Mouse (Mus musculus): ENCODE data around the gene Depdc1b.

Depdc1b gene

DNA sequence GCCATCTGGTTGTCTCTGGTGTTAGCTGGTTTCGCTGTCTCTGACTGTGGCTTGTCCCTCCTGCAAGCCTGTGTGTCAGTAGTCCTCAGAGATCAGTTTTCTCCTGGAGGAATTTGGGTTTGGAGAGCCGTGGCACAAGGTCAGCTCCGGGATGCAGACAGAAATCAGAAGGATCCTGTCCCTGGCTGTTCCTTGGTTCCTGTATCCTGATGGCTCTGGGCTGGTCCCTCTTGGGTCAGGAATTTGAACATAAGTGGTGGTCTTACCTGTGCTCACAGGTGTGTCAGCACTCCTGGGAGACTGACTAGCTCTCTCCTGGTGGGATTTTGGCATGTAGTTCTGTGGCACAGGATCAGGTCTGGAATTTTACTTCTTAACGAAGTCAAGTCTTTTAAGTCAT lies 29.6 kb downstream of the Depdc1b start:
- in situ Hi-C loops (cut with MboI; ENCODE audit: unreplicated experiment in 2 of 2): loop anchor here in 1 of 2 experiments (5.0 to 25.0 kb wide), 3 partner anchors 862 to 1567 kb away; no protein-coding TSS in a partner anchor

DNA sequence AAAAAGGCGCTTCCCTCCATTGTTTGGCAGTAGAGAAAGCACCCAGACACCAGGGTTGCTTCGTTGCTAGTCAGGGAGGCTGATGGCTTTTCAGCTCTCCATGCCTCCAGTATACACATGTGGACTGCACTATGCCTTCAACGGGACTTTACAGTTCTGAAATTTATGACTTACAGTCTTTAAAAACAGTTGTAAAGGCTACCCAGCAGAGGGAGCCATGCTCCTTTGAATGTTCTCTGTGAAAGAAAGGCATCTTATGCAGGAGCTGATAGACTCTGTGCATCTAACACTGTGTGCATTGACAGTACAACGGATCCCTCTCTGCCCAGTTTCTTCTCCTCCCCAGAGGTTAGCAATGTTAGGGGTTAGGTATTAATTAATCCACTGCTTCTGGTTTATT lies 30.9 kb downstream of the Depdc1b start:
- in situ Hi-C loops (cut with MboI; ENCODE audit: unreplicated experiment in 2 of 2): loop anchor here in 1 of 2 experiments (5.0 to 25.0 kb wide), 3 partner anchors 860 to 1565 kb away; no protein-coding TSS in a partner anchor

DNA sequence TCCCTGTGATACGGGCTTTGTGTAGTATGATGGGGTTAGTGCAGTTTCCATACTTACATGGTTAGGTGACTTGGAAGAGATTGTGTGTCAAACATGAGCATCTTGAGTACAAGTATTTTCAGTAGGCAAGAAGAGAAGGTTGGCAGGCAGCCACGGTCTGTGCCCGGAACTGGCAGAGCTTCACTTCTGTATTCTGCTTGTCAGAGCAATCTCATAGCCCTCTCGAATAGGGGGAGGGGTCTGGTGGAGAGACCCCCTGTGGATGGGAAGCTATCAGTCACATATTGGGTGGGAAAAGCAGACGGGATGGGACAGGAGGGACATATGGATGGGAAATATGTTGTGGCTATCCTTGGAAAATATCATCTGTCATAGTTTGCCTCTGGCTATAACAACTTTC lies 33.5 kb downstream of the Depdc1b start:
- in situ Hi-C loops (cut with MboI; ENCODE audit: unreplicated experiment in 2 of 2): loop anchor here in 1 of 2 experiments (5.0 to 25.0 kb wide), 5 partner anchors 858 to 1688 kb away; no protein-coding TSS in a partner anchor

- in situ Hi-C loops (cut with MboI; ENCODE audit: unreplicated experiment in 2 of 2): loop anchor here in 1 of 2 experiments (25.0 kb wide), 2 partner anchors 1184 to 1684 kb away; no protein-coding TSS in a partner anchor
These were observed 37.6 kb downstream of the Depdc1b start for GRCm38 (mm10) chr13:108353781-108354180.

- in situ Hi-C loops (cut with MboI; ENCODE audit: unreplicated experiment in 2 of 2): loop anchor here in 1 of 2 experiments (25.0 kb wide), 2 partner anchors 1182 to 1682 kb away; no protein-coding TSS in a partner anchor
These were observed 38.8 kb downstream of the Depdc1b start for GRCm38 (mm10) chr13:108354804-108355552.

- in situ Hi-C loops (cut with MboI; ENCODE audit: unreplicated experiment in 2 of 2): loop anchor here in 1 of 2 experiments (25.0 kb wide), 2 partner anchors 1180 to 1680 kb away; no protein-coding TSS in a partner anchor
These were observed 41.2 kb downstream of the Depdc1b start for GRCm38 (mm10) chr13:108357362-108357761.

- in situ Hi-C loops (cut with MboI; ENCODE audit: unreplicated experiment in 2 of 2): loop anchor here in 1 of 2 experiments (25.0 kb wide), 2 partner anchors 1179 to 1679 kb away; no protein-coding TSS in a partner anchor
These were observed 42.1 kb downstream of the Depdc1b start for GRCm38 (mm10) chr13:108358228-108358627.

- in situ Hi-C loops (cut with MboI; ENCODE audit: unreplicated experiment in 2 of 2): loop anchor here in 1 of 2 experiments (25.0 kb wide), 2 partner anchors 1170 to 1670 kb away; no protein-coding TSS in a partner anchor
These were observed 51.4 kb downstream of the Depdc1b start for GRCm38 (mm10) chr13:108367496-108367895.

DNA sequence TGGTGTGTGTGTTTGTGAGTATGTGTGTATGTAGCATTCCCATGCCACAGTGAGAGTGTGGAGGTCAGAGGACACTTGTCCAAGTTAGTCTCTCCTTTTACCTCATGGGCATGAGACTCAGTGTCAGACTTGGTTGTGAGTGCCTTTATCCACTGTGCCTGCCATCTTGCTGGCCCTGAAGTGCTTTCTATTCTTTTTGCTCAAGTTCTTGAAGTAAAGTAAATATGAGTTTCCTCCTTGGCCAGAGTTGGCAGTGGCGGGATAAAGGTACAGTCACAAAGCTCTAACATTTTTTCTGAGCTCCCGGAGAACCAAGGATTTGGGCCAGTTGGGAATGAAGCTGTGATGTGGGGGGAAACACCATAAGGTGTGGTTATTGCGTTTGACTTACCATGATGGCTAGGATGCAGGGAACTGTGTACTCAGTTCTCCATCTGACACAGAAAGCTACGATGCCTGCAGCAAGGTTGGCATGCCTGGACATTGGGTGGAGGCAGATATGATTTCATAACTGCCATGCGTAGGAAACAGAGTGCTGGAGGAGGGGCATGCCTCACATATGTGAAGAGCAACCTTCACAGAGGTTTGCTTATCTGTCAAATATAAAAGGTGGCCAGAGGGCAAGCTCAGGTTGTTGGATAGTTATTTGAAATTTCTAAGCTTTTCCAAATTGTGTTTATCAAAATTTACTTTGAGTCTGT lies 54.3 kb downstream of the Depdc1b start:
- in situ Hi-C loops (cut with MboI; ENCODE audit: unreplicated experiment in 2 of 2): loop anchor here in 1 of 2 experiments (25.0 kb wide), 2 partner anchors 1167 to 1667 kb away; no protein-coding TSS in a partner anchor

GRCm38 (mm10) chr13:108371352-108371921 lies 55.3 kb downstream of the Depdc1b start:
- in situ Hi-C loops (cut with MboI; ENCODE audit: unreplicated experiment in 2 of 2): loop anchor here in 1 of 2 experiments (25.0 kb wide), 2 partner anchors 1166 to 1666 kb away; no protein-coding TSS in a partner anchor

DNA sequence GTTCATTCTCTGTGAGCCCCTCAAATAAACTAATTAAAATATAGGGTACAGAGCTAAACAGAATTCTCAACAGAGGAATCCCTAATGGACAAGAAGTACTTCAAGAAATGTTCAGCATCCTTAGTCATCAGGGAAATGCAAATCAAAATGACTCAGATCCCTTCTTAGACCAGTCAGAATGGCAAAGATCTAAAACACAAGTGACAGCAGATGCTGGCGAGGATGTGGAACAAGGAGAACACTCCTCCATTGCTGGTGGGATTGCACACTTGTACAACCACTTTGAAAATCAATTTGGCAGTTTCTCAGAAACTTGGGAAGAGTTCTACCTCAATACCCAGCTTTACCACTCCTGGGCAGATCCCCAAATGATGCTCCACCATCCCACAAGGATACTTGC lies 57.1 kb downstream of the Depdc1b start:
- in situ Hi-C loops (cut with MboI; ENCODE audit: unreplicated experiment in 2 of 2): loop anchor here in 1 of 2 experiments (25.0 kb wide), 2 partner anchors 1164 to 1664 kb away; no protein-coding TSS in a partner anchor

- in situ Hi-C loops (cut with MboI; ENCODE audit: unreplicated experiment in 2 of 2): no loop called here
These were observed 60.5 kb downstream of the Depdc1b start for GRCm38 (mm10) chr13:108376637-108377036.

DNA sequence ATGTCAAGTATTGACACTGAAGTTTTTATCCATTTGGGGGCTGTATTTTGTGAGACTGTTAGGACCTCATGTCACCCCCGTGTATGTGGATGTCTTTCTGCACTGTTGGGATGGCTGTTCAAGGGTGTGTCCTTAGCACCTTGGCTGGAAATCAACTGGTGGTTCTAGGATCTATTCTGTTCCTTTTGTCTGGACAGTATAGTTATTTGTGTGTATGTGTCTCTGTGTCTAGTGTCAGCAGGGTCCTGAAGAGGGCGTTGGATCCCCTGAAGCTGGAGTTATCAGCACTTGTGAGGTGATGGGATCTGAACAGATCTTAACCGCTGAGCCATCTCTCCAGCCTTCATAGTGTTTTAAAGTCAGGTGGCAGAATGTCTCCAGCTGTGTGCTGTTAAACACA lies 65.0 kb downstream of the Depdc1b start:
- in situ Hi-C loops (cut with MboI; ENCODE audit: unreplicated experiment in 2 of 2): no loop called here

- in situ Hi-C loops (cut with MboI; ENCODE audit: unreplicated experiment in 2 of 2): no loop called here
These were observed 66.9 kb downstream of the Depdc1b start for GRCm38 (mm10) chr13:108383051-108383450.

DNA sequence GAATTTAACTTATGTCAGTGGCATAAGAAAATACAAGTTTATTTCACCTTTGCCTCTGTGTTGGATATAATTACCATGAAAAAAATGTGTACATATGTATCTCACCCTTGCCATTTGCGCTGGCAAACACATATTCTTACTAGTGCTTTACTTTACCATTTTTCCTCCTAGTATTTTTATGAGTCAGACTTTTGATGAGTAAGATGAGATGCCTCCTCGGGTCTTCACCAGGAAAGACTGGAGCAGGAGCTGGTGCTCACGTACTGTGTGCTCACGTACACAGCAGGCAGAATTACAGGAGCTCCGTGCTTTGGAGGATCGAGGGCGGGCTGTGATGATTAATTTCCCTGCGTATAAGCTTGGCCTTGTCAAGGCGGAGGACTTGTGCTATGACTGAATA lies 69.9 kb downstream of the Depdc1b start:
- in situ Hi-C loops (cut with MboI; ENCODE audit: unreplicated experiment in 2 of 2): loop anchor here (5.0 kb wide), 1 partner anchor 821 kb away; no protein-coding TSS in a partner anchor

GRCm38 (mm10) chr13:108390565-108390964 lies 74.4 kb downstream of the Depdc1b start:
- in situ Hi-C loops (cut with MboI; ENCODE audit: unreplicated experiment in 2 of 2): no loop called here

DNA sequence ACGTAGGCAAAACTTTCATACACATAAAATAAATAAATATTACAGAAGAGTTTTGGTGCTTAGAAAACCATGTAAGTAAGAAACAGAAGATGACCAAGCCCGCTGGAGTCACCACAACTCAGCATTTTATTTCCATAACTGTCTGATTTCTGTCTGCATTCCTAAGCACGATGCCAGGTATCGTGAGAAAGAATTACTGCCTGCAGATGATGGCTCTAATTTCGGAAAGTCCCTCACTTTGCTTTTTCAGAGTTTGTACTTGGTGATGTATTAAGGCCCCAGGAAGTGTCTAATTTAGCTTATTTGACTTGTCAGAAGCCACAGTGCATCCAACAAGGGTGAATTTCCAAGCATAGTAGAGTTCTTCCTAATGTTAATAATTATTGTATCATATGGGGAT lies 87.1 kb downstream of the Depdc1b start:
- in situ Hi-C loops (cut with MboI; ENCODE audit: unreplicated experiment in 2 of 2): no loop called here

DNA sequence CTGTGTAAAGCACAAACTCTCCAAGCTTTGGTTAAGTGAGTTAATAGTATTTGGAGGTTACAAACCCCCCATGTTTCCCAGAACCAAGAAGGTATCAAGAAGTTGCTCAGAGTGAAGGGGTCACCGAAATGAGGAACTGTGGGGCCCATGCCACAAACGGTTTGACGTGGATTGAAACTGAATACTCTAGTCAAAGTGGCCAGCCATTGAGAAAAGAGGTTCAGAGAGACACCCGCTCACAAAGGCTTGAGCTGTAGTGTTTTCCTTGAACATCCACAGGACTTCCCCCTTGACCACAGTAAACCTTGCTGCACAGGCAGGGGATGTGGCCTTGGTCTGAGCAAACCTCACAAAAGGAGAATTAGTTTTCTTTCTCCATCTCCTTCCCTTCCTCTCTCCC lies 88.2 kb downstream of the Depdc1b start:
- in situ Hi-C loops (cut with MboI; ENCODE audit: unreplicated experiment in 2 of 2): no loop called here

GRCm38 (mm10) chr13:108415464-108415863 lies 99.3 kb downstream of the Depdc1b start:
- in situ Hi-C loops (cut with MboI; ENCODE audit: unreplicated experiment in 2 of 2): no loop called here

DNA sequence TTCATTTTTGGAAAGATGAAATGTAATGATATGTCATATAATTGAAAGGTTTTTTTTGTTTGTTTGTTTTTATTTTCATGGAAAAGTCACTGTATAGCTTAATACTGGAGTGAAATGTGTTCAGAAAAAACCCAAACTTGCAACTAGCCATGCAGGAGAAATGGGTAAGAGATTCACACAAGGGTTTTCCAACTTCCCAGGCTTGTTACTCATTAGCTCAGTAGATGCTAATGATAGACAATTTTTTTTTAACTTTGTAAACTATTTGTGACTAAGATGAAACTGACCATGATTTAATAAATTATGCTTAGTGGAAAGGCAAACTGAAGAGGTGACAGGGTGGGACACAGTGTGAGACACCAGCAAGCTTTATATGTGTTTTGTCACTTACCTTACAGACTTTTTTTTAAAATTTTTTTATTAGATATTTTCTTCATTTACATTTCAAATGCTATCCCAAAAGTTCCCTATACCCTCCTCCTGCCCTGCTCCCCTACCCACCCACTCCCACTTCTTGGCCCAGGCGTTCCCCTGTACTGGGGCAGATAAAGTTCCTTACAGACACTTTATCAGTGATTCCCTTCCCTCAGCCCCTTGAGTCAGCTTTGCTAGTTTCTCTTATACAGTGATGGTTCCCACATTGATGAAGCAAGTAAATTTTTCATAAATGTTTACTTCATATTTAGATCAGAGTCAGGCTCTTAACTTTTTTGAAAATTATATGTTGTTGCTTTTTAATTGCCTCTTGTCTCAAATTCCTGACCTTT lies 102.8 kb downstream of the Depdc1b start:
- in situ Hi-C loops (cut with MboI; ENCODE audit: unreplicated experiment in 2 of 2): no loop called here

Data from v-Abl transformed pro-B cells (cell line).